Mouse (Mus musculus): ENCODE results near the gene Cep78.
A peak's percentile ranks its signal among the peaks of the same experiment; 100 is the strongest.

Gene Cep78

GRCm38 (mm10) chr19:15965082-15965481, 19.7 kb downstream of the Cep78 start:
- DNase-seq (ENCODE audit: low read depth) = peak; percentile 88

- DNase-seq (ENCODE audit: low read depth) = no peak
Measured at GRCm38 (mm10) chr19:15964533-15964932, 20.3 kb downstream of the Cep78 start.

GRCm38 (mm10) chr19:15963011-15963695, 21.6 kb downstream of the Cep78 start:
- DNase-seq (ENCODE audit: low read depth) = no peak

GRCm38 (mm10) chr19:15962313-15962712, 22.5 kb downstream of the Cep78 start:
- no peak for DNase-seq (ENCODE audit: low read depth)

GRCm38 (mm10) chr19:15950225-15950624, 34.6 kb downstream of the Cep78 start:
- DNase-seq (ENCODE audit: low read depth) = peak; percentile 19

- no peak for DNase-seq (ENCODE audit: low read depth)
Measured at GRCm38 (mm10) chr19:15948867-15949266, 35.9 kb downstream of the Cep78 start.

GRCm38 (mm10) chr19:15948426-15948825, 36.4 kb downstream of the Cep78 start:
- DNase-seq (ENCODE audit: low read depth) = no peak

- no peak for DNase-seq (ENCODE audit: low read depth)
Measured at GRCm38 (mm10) chr19:15947237-15947636, 37.6 kb downstream of the Cep78 start, which contains the start of gene Psat1. Gene Psat1 (minus strand): TSS chr19:15947337.

GRCm38 (mm10) chr19:15946663-15947062, 38.1 kb downstream of the Cep78 start:
- peak; percentile 87 for DNase-seq (ENCODE audit: low read depth)

GRCm38 (mm10) chr19:15943117-15943423, 41.7 kb downstream of the Cep78 start:
- no peak for DNase-seq (ENCODE audit: low read depth)

- peak; percentile 75 for DNase-seq (ENCODE audit: low read depth)
Measured at GRCm38 (mm10) chr19:15942421-15943116, 42.2 kb downstream of the Cep78 start.

GRCm38 (mm10) chr19:15941399-15941798, 43.4 kb downstream of the Cep78 start:
- DNase-seq (ENCODE audit: low read depth) = peak; percentile 82

GRCm38 (mm10) chr19:15925719-15926045, 59.1 kb downstream of the Cep78 start:
- DNase-seq (ENCODE audit: low read depth) = peak; percentile 98

- DNase-seq (ENCODE audit: low read depth) = peak; percentile 96
Measured at GRCm38 (mm10) chr19:15924866-15925718, 59.7 kb downstream of the Cep78 start.

- peak; percentile 70 for DNase-seq (ENCODE audit: low read depth)
Measured at GRCm38 (mm10) chr19:15924181-15924865, 60.5 kb downstream of the Cep78 start.

- DNase-seq (ENCODE audit: low read depth) = peak; percentile 77
Measured at GRCm38 (mm10) chr19:15923426-15923825, 61.4 kb downstream of the Cep78 start.

- DNase-seq (ENCODE audit: low read depth) = peak; percentile 53
Measured at GRCm38 (mm10) chr19:15919336-15919735, 65.5 kb downstream of the Cep78 start.

GRCm38 (mm10) chr19:15918111-15918510, 66.7 kb downstream of the Cep78 start:
- DNase-seq (ENCODE audit: low read depth) = no peak

GRCm38 (mm10) chr19:15913249-15913997, 71.4 kb downstream of the Cep78 start:
- DNase-seq (ENCODE audit: low read depth) = no peak

GRCm38 (mm10) chr19:15911441-15911840, 73.3 kb downstream of the Cep78 start:
- peak; percentile 65 for DNase-seq (ENCODE audit: low read depth)

GRCm38 (mm10) chr19:15910987-15911386, 73.8 kb downstream of the Cep78 start:
- peak; percentile 50 for DNase-seq (ENCODE audit: low read depth)
